Mouse (Mus musculus) MEL (cell line): ENCODE results near the gene Hoxa4. TPM values are rescaled to one million over a fixed set of nuclear protein-coding genes. Genes with fewer than 3 reads are reported as not detected.

Source experiments
- DNase-seq: peaks from one replicate; pipeline ENCODE4 v3.0.0; 2011; ENCODE audit warnings: low read depth, low spot score
- H3K27ac ChIP-seq: 2 replicates; pipeline ENCODE4 v1.5.1; 2012; ENCODE audit warnings: low read depth, mild to moderate bottlenecking, control low read depth, low read length, moderate library complexity; ENCODE audit not compliant: control insufficient read depth
- H3K27me3 ChIP-seq, 2 experiments: fragments of 150-350 bp in 1 of 2; sonication (generic) in 1 of 2; 2 replicates each; pipeline ENCODE4 v1.6.1; 2012; ENCODE audit warnings: low read length in 2 of 2, mild to moderate bottlenecking in 2 of 2, improper control_type of control experiment in 1 of 2, moderate library complexity in 1 of 2; ENCODE audit not compliant: insufficient read depth in 2 of 2, control insufficient read depth in 1 of 2
- H3K36me3 ChIP-seq, 2 experiments: 2 replicates each; pipeline ENCODE4 v1.6.1; 2012 to 2014; ENCODE audit warnings: low read length in 2 of 2, improper control_type of control experiment in 1 of 2, inconsistent platforms in 1 of 2, mild to moderate bottlenecking in 1 of 2; ENCODE audit not compliant: insufficient read depth in 2 of 2, control insufficient read depth in 1 of 2
- H3K4me1 ChIP-seq, 2 experiments: fragments of 150-350 bp in 1 of 2; sonication (generic) in 1 of 2; 2 replicates each; pipeline ENCODE4 v1.6.1; 2012; ENCODE audit warnings: low read length in 2 of 2, improper control_type of control experiment in 1 of 2, mild to moderate bottlenecking in 1 of 2; ENCODE audit not compliant: insufficient read depth in 2 of 2, control insufficient read depth in 1 of 2
- H3K4me3 ChIP-seq, 2 experiments: fragments of 150-350 bp in 1 of 2; sonication (generic) in 1 of 2; 2 replicates each; pipeline ENCODE4 v1.5.1; 2012; ENCODE audit warnings: low read depth in 2 of 2, low read length in 2 of 2, mild to moderate bottlenecking in 2 of 2, moderate library complexity in 2 of 2, control low read depth in 1 of 2, improper control_type of control experiment in 1 of 2; ENCODE audit not compliant: control insufficient read depth in 1 of 2, insufficient read depth in 1 of 2
- H3K79me2 ChIP-seq: 2 replicates; pipeline ENCODE4 v1.6.1; 2012; ENCODE audit warnings: mild to moderate bottlenecking, low read length, moderate library complexity; ENCODE audit not compliant: control insufficient read depth, poor library complexity, insufficient read depth
- H3K9ac ChIP-seq: 2 replicates; pipeline ENCODE4 v1.6.1; 2012; ENCODE audit warnings: low read depth, mild to moderate bottlenecking, control low read depth, low read length, moderate library complexity; ENCODE audit not compliant: control insufficient read depth, poor library complexity, severe bottlenecking
- H3K9me3 ChIP-seq: fragments of 150-350 bp; sonication (generic); replicated peaks from 2 replicates; pipeline ENCODE4 v1.6.1; 2012; ENCODE audit warnings: mild to moderate bottlenecking, low read length, improper control_type of control experiment, moderate library complexity; ENCODE audit not compliant: insufficient read depth
- BHLHE40 ChIP-seq: IDR thresholded peaks from 2 replicates; pipeline ENCODE4 v1.6.1; 2012; ENCODE audit warnings: low read depth, mild to moderate bottlenecking, inconsistent platforms, low read length, improper control_type of control experiment, borderline replicate concordance
- ETS1 ChIP-seq: IDR thresholded peaks from 2 replicates; pipeline ENCODE4 v1.6.1; 2012; ENCODE audit warnings: low read depth, mild to moderate bottlenecking, inconsistent platforms, low read length, improper control_type of control experiment, moderate library complexity
- GABPA ChIP-seq: IDR thresholded peaks from 2 replicates; pipeline ENCODE4 v1.6.1; 2012; ENCODE audit warnings: low read depth, mild to moderate bottlenecking, inconsistent platforms, low read length, improper control_type of control experiment, moderate library complexity
- MAFK ChIP-seq: IDR thresholded peaks from 2 replicates; pipeline ENCODE4 v1.6.1; 2011; ENCODE audit warnings: low read depth, mild to moderate bottlenecking, low read length, improper control_type of control experiment, borderline replicate concordance
- NELFE ChIP-seq: IDR thresholded peaks from 2 replicates; pipeline ENCODE4 v1.6.1; 2011; ENCODE audit warnings: low read depth, low read length, improper control_type of control experiment
- NRF1 ChIP-seq: IDR thresholded peaks from 2 replicates; pipeline ENCODE4 v1.6.1; 2014; ENCODE audit warnings: low read depth, mild to moderate bottlenecking, inconsistent platforms, low read length, improper control_type of control experiment, moderate library complexity; ENCODE audit not compliant: poor library complexity, insufficient read depth, severe bottlenecking
- POLR2A ChIP-seq, 2 experiments: IDR thresholded peaks; 2 replicates each; pipeline ENCODE4 v1.6.1; 2011 to 2012; ENCODE audit warnings: low read length in 2 of 2, mild to moderate bottlenecking in 2 of 2, control low read depth in 1 of 2, improper control_type of control experiment in 1 of 2, low read depth in 1 of 2, moderate library complexity in 1 of 2; ENCODE audit not compliant: control insufficient read depth in 1 of 2, insufficient read depth in 1 of 2, poor library complexity in 1 of 2
- POLR2AphosphoS2 ChIP-seq: IDR thresholded peaks from 2 replicates; pipeline ENCODE4 v1.6.1; 2011; ENCODE audit warnings: low read length, improper control_type of control experiment
- POLR2AphosphoS5 ChIP-seq: IDR thresholded peaks from 2 replicates; pipeline ENCODE4 v1.6.1; 2012; ENCODE audit warnings: low read depth, borderline replicate concordance, mild to moderate bottlenecking, inconsistent platforms, low read length, moderate library complexity, mixed read lengths
- RAD21 ChIP-seq: IDR thresholded peaks from 2 replicates; pipeline ENCODE4 v1.6.1; 2011; ENCODE audit warnings: mild to moderate bottlenecking, low read depth, low read length, improper control_type of control experiment
- RCOR1 ChIP-seq: IDR thresholded peaks from 2 replicates; pipeline ENCODE4 v1.6.1; 2012; ENCODE audit warnings: low read depth, mild to moderate bottlenecking, inconsistent platforms, low read length, improper control_type of control experiment
- SIN3A ChIP-seq: IDR thresholded peaks from 2 replicates; pipeline ENCODE4 v1.6.1; 2012; ENCODE audit warnings: low read length, improper control_type of control experiment, inconsistent platforms
- TCF12 ChIP-seq: IDR thresholded peaks from 2 replicates; pipeline ENCODE4 v1.6.1; 2014; ENCODE audit warnings: low read depth, mild to moderate bottlenecking, inconsistent platforms, low read length, improper control_type of control experiment, moderate library complexity
- USF1 ChIP-seq: IDR thresholded peaks from 2 replicates; pipeline ENCODE4 v1.6.1; 2014; ENCODE audit warnings: low read depth, mild to moderate bottlenecking, inconsistent platforms, low read length, improper control_type of control experiment, moderate library complexity
- USF2 ChIP-seq, 2 experiments: IDR thresholded peaks; 2 replicates each; pipeline ENCODE4 v1.6.1; 2011 to 2012; ENCODE audit warnings: improper control_type of control experiment in 2 of 2, low read length in 2 of 2, borderline replicate concordance in 1 of 2, inconsistent platforms in 1 of 2, low read depth in 1 of 2, mild to moderate bottlenecking in 1 of 2; ENCODE audit not compliant: insufficient read depth in 1 of 2
- ZC3H11A ChIP-seq: IDR thresholded peaks from 2 replicates; pipeline ENCODE4 v1.6.1; 2012; ENCODE audit warnings: low read depth, mild to moderate bottlenecking, inconsistent platforms, low read length, improper control_type of control experiment
- ZMIZ1 ChIP-seq: IDR thresholded peaks from 2 replicates; pipeline ENCODE4 v1.6.1; 2012; ENCODE audit warnings: low read depth, mild to moderate bottlenecking, inconsistent platforms, low read length, improper control_type of control experiment, moderate library complexity
- ZNF384 ChIP-seq: IDR thresholded peaks from 2 replicates; pipeline ENCODE4 v1.6.1; 2012; ENCODE audit warnings: low read depth, mild to moderate bottlenecking, inconsistent platforms, low read length, improper control_type of control experiment
- polyA plus RNA-seq, 2 experiments: library from polyadenylated mRNA; stranded (reverse) in 1 of 2; unstranded in 1 of 2; fragments of >175 nt in 1 of 2; fragments of >200 nt in 1 of 2; gene quantifications; 2 replicates each; pipeline versions ENCODE4 v1.2.1 to v1.2.4; 2012; ENCODE audit warnings: low replicate concordance in 2 of 2, low read depth in 1 of 2; ENCODE audit not compliant: insufficient read length in 2 of 2, insufficient read depth in 1 of 2, missing spikeins in 1 of 2
- total RNA-seq: library from RNA; depleted of rRNA; stranded (reverse); fragments of 300-350 nt; gene quantifications from 2 replicates; pipeline ENCODE4 v1.2.3, GENCODE M21; 2012

Gene Hoxa4
- total and polyA plus RNA-seq, 3 experiments, result not detected

DNA sequence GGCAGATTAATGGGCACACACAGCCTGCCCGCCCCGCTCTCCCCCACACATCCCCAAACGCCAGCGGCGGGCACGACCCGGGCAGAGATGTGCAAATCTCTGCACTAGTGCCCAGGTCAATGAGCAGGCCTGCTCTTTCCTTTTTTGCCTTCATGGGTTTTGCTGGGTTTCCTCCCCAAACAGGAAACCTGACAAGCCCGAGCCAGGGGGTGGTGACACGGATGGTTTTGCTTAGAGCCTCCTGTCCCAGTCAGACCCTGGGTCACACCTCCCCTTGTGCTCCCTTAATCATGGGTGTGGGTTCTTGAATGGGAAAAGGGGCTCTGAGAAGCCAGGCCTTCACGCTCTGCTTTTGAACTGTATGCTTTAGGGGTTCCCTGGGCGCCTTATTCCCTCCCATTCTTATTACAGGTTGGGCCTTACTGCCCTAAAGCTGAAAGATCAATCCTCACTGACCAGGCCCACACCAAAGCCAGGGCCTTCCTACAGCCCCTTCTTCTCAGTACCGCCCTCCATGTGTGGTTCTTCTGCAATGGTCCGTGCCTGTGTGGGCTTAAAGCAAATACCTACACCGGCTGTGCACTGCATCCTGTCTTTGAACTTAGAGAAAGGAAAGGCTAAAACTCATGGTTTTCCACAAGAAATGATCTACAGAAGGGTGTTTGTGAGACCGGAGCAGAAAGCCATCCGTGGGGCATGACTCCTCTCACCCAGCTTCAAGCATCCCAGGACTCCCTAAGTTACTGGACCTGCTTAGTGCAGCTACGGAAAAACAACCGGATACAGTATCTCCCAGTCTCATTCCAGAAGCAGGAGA, 17.5 kb upstream of the Hoxa4 start:
- Histone ChIP-seq H3K4me3 (no peak overlapping the region), H3K79me2 (no peaks in the 10 kb centered on the region), H3K4me1 (no peaks in the 10 kb centered on the region), H3K27me3 (no peaks in the 10 kb centered on the region), H3K36me3 (no peaks in the 10 kb centered on the region), H3K27ac (no peak overlapping the region), H3K9me3 (no peaks in the 10 kb centered on the region), H3K9ac (no peak overlapping the region)
- TF ChIP-seq TCF12 (no peak), POLR2AphosphoS2 (no peak), USF1 (no peak)
- no peak for DNase-seq

DNA sequence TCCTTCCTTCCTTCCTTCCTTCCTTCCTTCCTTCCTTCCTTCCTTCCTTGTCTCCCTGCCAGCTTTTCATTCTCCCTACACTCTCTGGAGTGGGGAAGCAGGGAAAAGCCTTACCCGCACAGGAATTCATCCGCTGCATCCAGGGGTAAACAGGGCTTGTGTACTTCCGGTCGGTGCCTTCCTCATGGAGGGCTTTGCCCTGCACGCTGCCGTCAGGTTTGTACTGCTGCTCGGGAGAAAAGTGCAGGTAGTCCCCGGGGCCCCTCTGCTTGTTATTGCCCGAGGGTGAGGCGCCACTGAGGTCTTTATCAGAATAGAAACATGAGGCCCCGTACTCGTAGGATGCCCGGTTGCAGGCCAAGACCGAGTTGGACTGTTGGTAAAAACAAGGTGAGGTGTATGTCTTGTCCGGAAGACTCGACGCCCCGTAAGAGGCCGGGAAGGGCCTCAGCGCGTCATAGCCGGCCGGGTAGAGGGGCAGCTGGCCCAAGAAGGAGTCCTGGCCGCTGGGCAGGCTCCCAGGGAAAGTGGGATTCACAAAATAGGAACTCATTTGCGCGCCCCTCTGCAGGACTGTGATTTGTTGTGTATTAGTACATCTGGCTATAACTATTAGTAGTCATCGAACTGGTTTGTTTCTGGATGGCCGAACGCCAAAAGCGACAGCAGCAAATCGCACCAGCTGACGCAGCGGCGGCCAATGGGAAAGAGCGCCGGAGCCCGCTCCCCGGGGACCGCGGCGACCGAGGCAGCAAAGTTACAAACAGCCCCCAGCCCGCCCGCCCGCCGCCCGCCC, 16.7 kb upstream of the Hoxa4 start, which contains the start of gene Hoxa6:
Gene Hoxa6, minus strand, starts transcription at position 651 of the 796 bp plus-strand sequence.
- no peak for DNase-seq
- Histone ChIP-seq H3K4me1 (no peaks in the 10 kb centered on the region), H3K9me3 (no peaks in the 10 kb centered on the region), H3K36me3 (no peaks in the 10 kb centered on the region), H3K79me2 (no peaks in the 10 kb centered on the region)
- TF ChIP-seq GABPA, result no peak
- TF ChIP-seq RCOR1, result no peak
- no peak for TF ChIP-seq TCF12
- no peak for TF ChIP-seq BHLHE40
- TF ChIP-seq ETS1, result no peak
- no peak for TF ChIP-seq RAD21
- TF ChIP-seq MAFK, result no peak
- TF ChIP-seq NELFE, result no peak
- no peak for TF ChIP-seq ZC3H11A
- TF ChIP-seq POLR2A (IDR thresholded peaks at IDR 0.05; ENCODE audit: control insufficient read depth in 1 of 2, insufficient read depth in 1 of 2, low read depth in 1 of 2, low read length in 2 of 2, poor library complexity in 1 of 2), result no peak
- TF ChIP-seq NRF1, result no peak
- TF ChIP-seq ZMIZ1, result no peak
- TF ChIP-seq POLR2AphosphoS5, result no peak
- no peak for TF ChIP-seq SIN3A
- no peak for TF ChIP-seq ZNF384
- no peak for TF ChIP-seq USF2 (IDR thresholded peaks at IDR 0.05; ENCODE audit: borderline replicate concordance in 1 of 2, insufficient read depth in 1 of 2, low read depth in 1 of 2, low read length in 2 of 2)
- TF ChIP-seq, all 39 proteins: peak for 0
- H3K27me3 ChIP-seq, result no peaks in the 10 kb centered on the region
- H3K4me3 ChIP-seq, result no peak within 1 kb of the TSS
- H3K9ac ChIP-seq, result no peak within 1 kb of the TSS
- no peak within 1 kb of the TSS for H3K27ac ChIP-seq
